Mouse (Mus musculus): Measurements from ENCODE around the gene Stx18. TPM values are rescaled to one million over a fixed set of nuclear protein-coding genes. Genes with fewer than 3 reads are reported as not detected.

Stx18 gene
- total RNA-seq, 2 experiments from 2014 or later = 17.8 to 18.0 TPM

GRCm38 (mm10) chr5:38129339-38129738 lies 90.8 kb downstream of the Stx18 start:
- no peak for DNase-seq

GRCm38 (mm10) chr5:38136247-38136646 lies 97.7 kb downstream of the Stx18 start:
- DNase-seq = no peak

- DNase-seq = no peak
Measured at GRCm38 (mm10) chr5:38137163-38137562, 98.6 kb downstream of the Stx18 start.

GRCm38 (mm10) chr5:38140893-38141292 lies 102.4 kb downstream of the Stx18 start:
- no peak for DNase-seq

GRCm38 (mm10) chr5:38146524-38146923 lies 108.0 kb downstream of the Stx18 start:
- DNase-seq = peak; percentile 37 to 67

- DNase-seq = no peak
Measured at GRCm38 (mm10) chr5:38151264-38151663, 112.7 kb downstream of the Stx18 start.

GRCm38 (mm10) chr5:38152201-38153108 lies 113.9 kb downstream of the Stx18 start:
- DNase-seq = no peak

GRCm38 (mm10) chr5:38153636-38154035 lies 115.1 kb downstream of the Stx18 start:
- no peak for DNase-seq

- no peak for DNase-seq
Measured at GRCm38 (mm10) chr5:38157481-38158020, 119.0 kb downstream of the Stx18 start.

- DNase-seq = no peak
Measured at GRCm38 (mm10) chr5:38158501-38158946, 120.0 kb downstream of the Stx18 start.

- peak; percentile 68 to 71 for DNase-seq
Measured at GRCm38 (mm10) chr5:38158947-38159633, 120.5 kb downstream of the Stx18 start.

- DNase-seq = no peak
Measured at GRCm38 (mm10) chr5:38159634-38160413, 121.3 kb downstream of the Stx18 start, which contains the start of gene Nsg1. Nsg1 (minus strand) TSS chr5:38159907.

- DNase-seq = no peak
Measured at GRCm38 (mm10) chr5:38168497-38168896, 130.0 kb downstream of the Stx18 start.

- no peak for DNase-seq
Measured at GRCm38 (mm10) chr5:38173766-38174165, 135.2 kb downstream of the Stx18 start.

GRCm38 (mm10) chr5:38174256-38174912 lies 135.8 kb downstream of the Stx18 start:
- DNase-seq = no peak

GRCm38 (mm10) chr5:38184688-38185285 lies 146.2 kb downstream of the Stx18 start:
- DNase-seq = no peak

- no peak for DNase-seq
Measured at GRCm38 (mm10) chr5:38187006-38187405, 148.5 kb downstream of the Stx18 start.
